In the genomic region with DNA sequence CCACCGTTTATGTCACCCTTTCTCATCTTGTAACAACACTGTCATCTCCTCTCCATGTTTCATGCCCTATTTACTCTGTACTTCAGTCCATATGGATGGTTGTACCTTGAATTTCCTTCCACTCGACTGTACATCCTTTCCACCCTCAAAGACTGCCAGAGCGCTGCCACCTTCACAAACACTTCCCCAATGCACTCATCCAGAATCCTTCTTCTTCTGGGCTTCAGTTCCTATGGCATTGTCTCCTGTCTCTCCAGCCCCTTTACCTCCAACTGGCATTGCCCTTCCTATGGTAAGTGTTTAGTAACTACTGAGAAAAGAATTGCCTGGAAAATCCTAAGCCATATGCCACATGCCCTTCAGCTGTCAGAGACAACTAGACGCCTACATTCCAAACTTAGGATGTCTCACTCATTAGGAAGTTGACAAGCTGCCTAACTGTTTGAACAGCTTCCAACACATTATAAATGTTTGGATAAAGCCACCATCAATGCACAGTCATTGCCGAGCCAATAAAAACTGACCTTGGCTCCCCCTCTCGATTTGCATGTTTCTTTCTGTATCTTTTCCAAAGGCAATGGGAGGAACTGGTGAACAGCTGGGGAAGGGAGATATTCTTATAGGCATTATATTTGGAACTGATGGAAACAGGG, we compare ENCODE assay signal across 15 mouse cellular contexts.
DNase-seq lines count a peak whose midpoint lies in the region; ATAC-seq and TF ChIP-seq lines count a peak whose summit lies in the region.
"Had no signal": no experiment of that assay in that cellular context is flagged by ENCODE, and none has a peak within 500 bp of the region (broad histone marks: within the 10 kb centered on the region; RNA-seq: fewer than 3 reads in every experiment).

No protein-coding gene starts in this region.

- DNase-seq in embryonic facial prominence, embryonic 14.5 days (ENCODE audit: low spot score) = peak; percentile 5
- no peak for DNase-seq in embryonic facial prominence, embryonic 10.5 days (ENCODE audit: low spot score)
- DNase-seq in layer of hippocampus, adult 18-20 months (ENCODE audit: low spot score in 2 of 2) = peak; percentile 32 to 76
- DNase-seq in layer of hippocampus, postnatal 25 days (ENCODE audit: extremely low spot score in 1 of 2, low spot score in 1 of 2) = no peak
- DNase-seq in cerebellum, adult 18-20 months = peak; percentile 45 to 46
- DNase-seq in layer of hippocampus, adult 2 months (ENCODE audit: low spot score in 2 of 2) = peak; percentile 49 to 57
- DNase-seq in right cerebral cortex, adult 18-20 months = no peak
- DNase-seq in adrenal gland, postnatal 4 days (ENCODE audit: low spot score in 2 of 2) = no peak
- DNase-seq: adrenal gland, postnatal 14 days; gastrocnemius, adult 2 months; kidney, adult 2 months; right cerebral cortex, postnatal 4 days had no signal

- H3K4me1 ChIP-seq in embryonic facial prominence, embryonic 14.5 days (ENCODE audit: control insufficient read depth, insufficient read depth, low read length) = no peaks in the 10 kb centered on the region
- no peaks in the 10 kb centered on the region for H3K4me1 ChIP-seq in embryonic facial prominence, embryonic 10.5 days
- H3K4me1 ChIP-seq: embryonic facial prominence, embryonic 13.5 days; neural tube, embryonic 12.5 days had no signal

- H3K36me3 ChIP-seq in embryonic facial prominence, embryonic 14.5 days (ENCODE audit: control insufficient read depth, insufficient read depth, low read length) = no peaks in the 10 kb centered on the region
- no peaks in the 10 kb centered on the region for H3K36me3 ChIP-seq in embryonic facial prominence, embryonic 10.5 days (replicated peaks)
- H3K36me3 ChIP-seq: embryonic facial prominence, embryonic 13.5 days; neural tube, embryonic 12.5 days had no signal

- ATAC-seq in embryonic facial prominence, embryonic 14.5 days (ENCODE audit: low read depth) = no peak

- WGBS in embryonic facial prominence, embryonic 14.5 days = 80% methylated on average over 6 of the region's 6 CpGs
- WGBS in embryonic facial prominence, embryonic 10.5 days = 85% methylated on average over 6 of the region's 6 CpGs

- H3K27ac ChIP-seq in embryonic facial prominence, embryonic 14.5 days (replicated peaks; ENCODE audit: low read depth, low read length) = no peak overlapping the region
- H3K27ac ChIP-seq in embryonic facial prominence, embryonic 10.5 days (replicated peaks) = no peak overlapping the region
- 0 out of 2 replicates have a peak overlapping the region, but pooled peaks have one; percentile 14 for H3K27ac ChIP-seq in layer of hippocampus, adult 2 months
- H3K27ac ChIP-seq: embryonic facial prominence, embryonic 13.5 days; gastrocnemius, adult 2 months; hindbrain, embryonic 14.5 days; neural tube, embryonic 12.5 days had no signal

- no peak overlapping the region for H3K4me3 ChIP-seq in embryonic facial prominence, embryonic 14.5 days (ENCODE audit: low read depth, low read length)
- no peak overlapping the region for H3K4me3 ChIP-seq in embryonic facial prominence, embryonic 10.5 days
- H3K4me3 ChIP-seq in layer of hippocampus, adult 2 months = no peak overlapping the region
- H3K4me3 ChIP-seq: embryonic facial prominence, embryonic 13.5 days; gastrocnemius, adult 2 months; neural tube, embryonic 12.5 days had no signal

- H3K4me2 ChIP-seq in embryonic facial prominence, embryonic 14.5 days (ENCODE audit: low read depth, low read length) = no peak overlapping the region
- H3K4me2 ChIP-seq: embryonic facial prominence, embryonic 13.5 days; hindbrain, embryonic 14.5 days; neural tube, embryonic 12.5 days had no signal

- no peak overlapping the region for H3K9ac ChIP-seq in embryonic facial prominence, embryonic 14.5 days (ENCODE audit: low read depth, low read length)
- H3K9ac ChIP-seq: embryonic facial prominence, embryonic 13.5 days; hindbrain, embryonic 14.5 days; neural tube, embryonic 12.5 days had no signal

- TF ChIP-seq CTCF in layer of hippocampus, adult 2 months (conservative IDR thresholded peaks at IDR 0.05) = no peak

- H3K27me3 ChIP-seq in embryonic facial prominence, embryonic 14.5 days (replicated peaks; ENCODE audit: control insufficient read depth, insufficient read depth, low read length) = no peaks in the 10 kb centered on the region
- H3K27me3 ChIP-seq in embryonic facial prominence, embryonic 10.5 days (replicated peaks; ENCODE audit: low read depth, poor library complexity, severe bottlenecking) = no peaks in the 10 kb centered on the region
- H3K27me3 ChIP-seq: embryonic facial prominence, embryonic 13.5 days; neural tube, embryonic 12.5 days had no signal

- H3K9me3 ChIP-seq in embryonic facial prominence, embryonic 14.5 days (ENCODE audit: control insufficient read depth, low read length) = no peaks in the 10 kb centered on the region
- no peaks in the 10 kb centered on the region for H3K9me3 ChIP-seq in embryonic facial prominence, embryonic 10.5 days
- H3K9me3 ChIP-seq: embryonic facial prominence, embryonic 13.5 days; neural tube, embryonic 12.5 days had no signal

Comparison
In these comparisons a context has a peak if more than half of its experiments do, and no peak if none do; other contexts are left out.
1. DNase-seq: peak in embryonic facial prominence, embryonic 14.5 days (single experiment), layer of hippocampus, adult 18-20 months (2 of 2), cerebellum, adult 18-20 months (2 of 2) and layer of hippocampus, adult 2 months (2 of 2); none in embryonic facial prominence, embryonic 10.5 days (single experiment), layer of hippocampus, postnatal 25 days (0 of 2), right cerebral cortex, adult 18-20 months (single experiment) and adrenal gland, postnatal 4 days (0 of 2).